Mouse (Mus musculus) C2C12 (cell line): ENCODE measurements around the gene Smap1. TPM values are rescaled to one million over a fixed set of nuclear protein-coding genes. Genes with fewer than 3 reads are reported as not detected.

ENCODE experiments used
- H3K27me3 ChIP-seq: one replicate; pipeline ENCODE4 v1.6.1; 2011; ENCODE audit not compliant: control insufficient read depth, insufficient read depth, insufficient read length
- H3K36me3 ChIP-seq: one replicate; pipeline ENCODE4 v1.6.1; 2011; ENCODE audit not compliant: control insufficient read depth, insufficient read depth
- H3K4me3 ChIP-seq: one replicate; pipeline ENCODE4 v1.5.1; 2011; ENCODE audit warnings: mild to moderate bottlenecking, control low read depth; ENCODE audit not compliant: poor library complexity, insufficient read depth, severe bottlenecking
- H3K79me2 ChIP-seq: one replicate; pipeline ENCODE4 v1.6.1; 2011; ENCODE audit not compliant: control insufficient read depth, insufficient read depth
- H3K79me3 ChIP-seq: one replicate; pipeline ENCODE4 v1.6.1; 2011; ENCODE audit warnings: low read depth, control low read depth
- H3ac ChIP-seq: one replicate; pipeline ENCODE3; 2011; ENCODE audit warnings: low read depth; ENCODE audit not compliant: control insufficient read depth, insufficient read length
- CEBPB ChIP-seq: IDR thresholded peaks from one replicate; pipeline ENCODE4 v1.6.1; 2011; ENCODE audit warnings: low read depth, mild to moderate bottlenecking, control low read depth, moderate library complexity
- CTCF ChIP-seq: IDR thresholded peaks from one replicate; pipeline ENCODE4 v1.5.1; 2011; ENCODE audit not compliant: control insufficient read depth, insufficient read depth, insufficient read length
- FOSL1 ChIP-seq: IDR thresholded peaks from one replicate; pipeline ENCODE4 v1.8.0; 2011; ENCODE audit warnings: mild to moderate bottlenecking, low read length; ENCODE audit not compliant: poor library complexity, insufficient read depth, severe bottlenecking
- MAX ChIP-seq: IDR thresholded peaks from one replicate; pipeline ENCODE4 v1.6.1; 2011; ENCODE audit warnings: mild to moderate bottlenecking, control low read depth
- MYOD1 ChIP-seq: IDR thresholded peaks from one replicate; pipeline ENCODE4 v1.6.1; 2011; ENCODE audit warnings: low read depth; ENCODE audit not compliant: control insufficient read depth, insufficient read length
- MYOG ChIP-seq: IDR thresholded peaks from one replicate; pipeline ENCODE4 v1.6.1; 2011; ENCODE audit not compliant: control insufficient read depth, insufficient read length; ENCODE audit errors: extremely low read depth
- USF1 ChIP-seq: IDR thresholded peaks from one replicate; pipeline ENCODE4 v1.6.1; 2011; ENCODE audit warnings: low read depth, mild to moderate bottlenecking, control low read depth, moderate library complexity
- polyA plus RNA-seq: library from polyadenylated mRNA; unstranded; fragments of >200 nt; fragmentation: generic; extraction: Trizol; gene quantifications from one replicate; pipeline ENCODE4 v1.2.1, GENCODE M21; 2012; ENCODE audit warnings: missing spikeins

Gene Smap1
- polyA plus RNA-seq, 1 experiment = 23.0 TPM

DNA sequence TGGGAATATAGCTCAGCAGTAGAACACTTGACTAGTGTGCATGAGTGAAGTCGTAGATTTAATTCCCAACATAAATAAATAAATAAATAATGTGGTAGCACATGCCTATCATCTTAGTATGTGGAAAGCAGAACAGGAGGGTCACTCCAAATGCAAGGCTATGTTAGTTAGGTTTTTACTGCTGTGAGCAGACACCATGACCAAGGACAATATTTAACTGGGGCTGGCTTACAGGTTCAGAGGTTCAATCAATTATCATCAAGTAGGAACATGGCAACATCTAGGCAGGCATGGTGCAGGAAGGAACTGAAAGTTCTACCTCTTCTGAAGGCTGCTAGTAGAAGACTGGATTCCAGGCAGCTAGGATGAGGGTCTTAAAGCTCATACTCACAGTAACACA, 22.0 kb upstream of the Smap1 start:
- H3K79me3 ChIP-seq = no peaks in the 10 kb centered on the region
- TF ChIP-seq CEBPB (no peak), USF1 (no peak), FOSL1 (no peak), MAX (no peak), MYOG (no peak), CTCF (no peak), MYOD1 (no peak)
- H3K27me3 ChIP-seq = no peaks in the 10 kb centered on the region
- H3ac ChIP-seq = no peak overlapping the region
- H3K36me3 ChIP-seq = no peaks in the 10 kb centered on the region
- H3K4me3 ChIP-seq = no peak overlapping the region
- H3K79me2 ChIP-seq = no peaks in the 10 kb centered on the region

DNA sequence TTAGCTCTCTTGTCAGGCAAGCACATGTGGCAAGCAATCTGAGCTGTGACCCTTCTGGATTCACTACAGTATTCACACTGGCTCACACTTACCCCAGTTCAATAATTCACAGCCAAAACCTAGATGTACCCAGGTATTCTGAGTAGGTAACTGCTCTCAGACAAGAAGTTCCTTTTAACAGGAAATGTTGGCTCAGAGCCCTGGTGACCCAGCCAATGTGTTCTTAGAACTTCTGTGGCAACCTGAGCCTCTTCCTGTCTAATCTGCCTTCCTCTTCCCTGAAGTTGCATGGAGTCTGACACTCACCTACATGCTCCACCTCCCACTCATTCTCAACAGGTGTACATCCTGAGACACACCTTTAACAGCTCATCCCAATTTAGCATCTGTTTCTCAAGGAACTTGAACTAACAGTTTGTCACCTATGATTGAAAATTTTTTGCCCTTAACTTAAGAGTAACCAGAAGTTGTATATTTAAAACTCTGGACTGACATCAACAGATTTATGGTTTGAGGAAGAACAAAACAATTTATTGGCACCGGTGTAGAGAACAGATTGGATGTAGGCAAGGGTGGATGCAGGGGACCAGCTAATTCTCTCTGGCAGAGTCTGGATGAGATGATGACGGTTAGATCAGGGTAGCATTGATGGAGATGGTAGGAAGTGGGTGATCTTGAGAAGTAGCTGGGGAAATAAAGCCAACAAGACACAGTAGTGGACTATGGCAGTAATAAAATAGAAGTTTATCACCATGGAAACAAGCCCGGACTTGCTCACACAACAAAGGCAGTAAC, 21.2 kb upstream of the Smap1 start:
- H3ac ChIP-seq = no peak overlapping the region
- no peaks in the 10 kb centered on the region for H3K79me3 ChIP-seq
- H3K79me2 ChIP-seq = no peaks in the 10 kb centered on the region
- no peaks in the 10 kb centered on the region for H3K27me3 ChIP-seq
- TF ChIP-seq MYOG = no peak
- no peak for TF ChIP-seq USF1
- TF ChIP-seq FOSL1 = no peak
- no peak for TF ChIP-seq MYOD1
- no peak for TF ChIP-seq CTCF
- no peak for TF ChIP-seq MAX
- TF ChIP-seq CEBPB = no peak
- H3K4me3 ChIP-seq = no peak overlapping the region
- no peaks in the 10 kb centered on the region for H3K36me3 ChIP-seq

DNA sequence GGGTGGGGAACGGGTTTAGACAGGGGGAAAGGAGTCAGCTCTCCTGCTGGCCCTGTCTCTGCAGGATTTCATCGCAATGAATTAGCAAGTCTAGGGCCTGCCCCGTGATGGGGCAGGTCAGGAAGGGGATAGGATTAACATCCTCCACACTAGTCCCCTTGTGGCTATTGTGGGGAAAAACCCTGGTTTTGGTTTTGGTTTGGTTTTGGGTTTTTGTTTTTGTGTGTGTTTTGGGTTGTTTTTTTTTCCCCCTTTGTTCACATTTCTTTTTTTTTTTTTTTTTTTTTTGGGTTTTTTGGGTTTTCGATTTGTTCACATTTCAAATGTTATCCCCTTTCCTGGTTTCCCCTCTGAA, 13.3 kb upstream of the Smap1 start:
- Histone ChIP-seq H3K4me3 (no peak overlapping the region), H3K79me2 (no peaks in the 10 kb centered on the region), H3K79me3 (no peaks in the 10 kb centered on the region), H3ac (no peak overlapping the region), H3K27me3 (no peaks in the 10 kb centered on the region), H3K36me3 (no peaks in the 10 kb centered on the region)
- TF ChIP-seq USF1 = no peak
- TF ChIP-seq CEBPB = no peak
- TF ChIP-seq MAX = no peak
- no peak for TF ChIP-seq MYOD1
- no peak for TF ChIP-seq CTCF
- no peak for TF ChIP-seq MYOG
- no peak for TF ChIP-seq FOSL1

DNA sequence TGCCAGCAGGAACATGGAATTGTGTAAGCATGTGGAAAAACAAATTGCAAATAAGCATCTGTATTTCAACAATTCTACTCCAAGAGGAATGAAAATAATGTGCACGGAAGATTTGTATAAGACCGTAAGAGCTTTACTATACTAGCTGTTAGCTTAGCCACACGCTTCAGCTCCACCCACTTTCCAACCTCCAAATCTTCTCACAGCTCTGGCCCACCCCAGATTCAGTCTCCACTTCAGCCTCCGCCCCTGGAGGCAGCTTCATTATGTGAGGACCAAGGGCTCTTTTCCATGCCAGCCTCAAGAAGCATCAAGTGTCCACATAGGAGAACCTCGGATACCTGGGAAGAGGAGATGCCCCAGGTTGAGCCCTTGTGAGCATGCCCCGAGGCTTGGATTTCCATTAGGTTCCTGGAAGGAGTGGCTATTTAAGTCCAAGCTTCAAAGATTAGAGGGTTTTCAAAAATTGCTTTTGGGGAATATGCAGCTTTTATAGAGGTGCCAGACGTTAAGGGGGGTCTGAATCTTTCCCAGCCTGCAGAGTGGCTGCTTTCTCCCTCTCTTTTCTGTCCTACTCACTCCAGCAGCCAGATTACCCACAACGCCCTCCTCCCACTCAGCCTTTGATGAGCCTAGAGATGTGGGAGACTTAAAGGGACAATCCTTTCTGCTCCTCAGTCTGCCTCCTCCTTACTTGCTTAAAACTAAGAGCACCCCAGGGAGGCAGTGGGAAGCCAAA, 12.7 kb upstream of the Smap1 start:
- no peaks in the 10 kb centered on the region for H3K36me3 ChIP-seq
- TF ChIP-seq MYOD1 = no peak
- TF ChIP-seq FOSL1 = no peak
- no peak for TF ChIP-seq MAX
- no peak for TF ChIP-seq MYOG
- TF ChIP-seq CEBPB = no peak
- no peak for TF ChIP-seq USF1
- TF ChIP-seq CTCF = no peak
- no peaks in the 10 kb centered on the region for H3K79me3 ChIP-seq
- no peaks in the 10 kb centered on the region for H3K27me3 ChIP-seq
- no peak overlapping the region for H3K4me3 ChIP-seq
- H3ac ChIP-seq = no peak overlapping the region
- no peaks in the 10 kb centered on the region for H3K79me2 ChIP-seq

DNA sequence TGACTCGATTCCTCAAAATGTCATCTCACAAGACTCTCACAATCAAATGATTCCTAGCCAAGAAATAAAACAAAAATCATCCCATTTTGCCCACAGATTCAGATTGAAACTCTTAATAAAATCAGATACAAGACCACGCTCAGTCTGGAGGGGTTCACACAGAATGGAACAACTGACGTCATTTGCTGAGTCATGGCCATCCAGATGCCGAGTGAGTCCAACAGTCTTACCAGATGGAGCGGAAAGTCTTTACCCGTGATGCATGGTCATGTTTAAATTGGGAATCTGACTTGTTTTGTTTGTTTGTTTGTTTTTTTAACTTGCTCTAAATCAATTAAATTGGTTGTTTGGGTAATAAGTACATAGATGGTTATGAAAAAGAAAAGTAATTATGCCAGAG, 7.3 kb upstream of the Smap1 start:
- Histone ChIP-seq H3K36me3 (no peaks in the 10 kb centered on the region), H3K79me2 (no peaks in the 10 kb centered on the region), H3K79me3 (no peaks in the 10 kb centered on the region), H3ac (no peak overlapping the region), H3K4me3 (no peak overlapping the region), H3K27me3 (no peaks in the 10 kb centered on the region)
- TF ChIP-seq USF1 = no peak
- TF ChIP-seq CEBPB = no peak
- TF ChIP-seq FOSL1 = no peak
- no peak for TF ChIP-seq MYOG
- TF ChIP-seq MYOD1 = no peak
- no peak for TF ChIP-seq CTCF
- no peak for TF ChIP-seq MAX

DNA sequence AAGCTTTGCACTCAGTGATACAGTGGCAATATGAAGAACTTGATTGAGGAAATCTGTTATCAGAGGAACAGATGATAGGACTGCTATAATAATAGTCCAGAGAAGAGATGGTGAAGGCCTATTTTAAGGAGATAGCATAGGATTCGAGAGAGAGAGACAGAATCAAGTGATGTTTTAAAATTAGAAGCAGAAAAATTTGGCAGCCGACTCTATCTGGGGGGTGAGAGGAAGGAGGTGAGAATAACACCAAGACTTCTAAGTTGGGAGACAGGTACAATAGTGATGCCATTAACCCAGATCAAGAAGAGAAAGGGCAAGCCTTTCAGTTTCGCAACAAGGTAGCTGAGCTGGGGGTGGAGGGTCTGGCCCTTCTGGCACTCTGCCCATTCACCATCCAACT, 6.3 kb upstream of the Smap1 start:
- no peaks in the 10 kb centered on the region for H3K36me3 ChIP-seq
- no peak overlapping the region for H3K4me3 ChIP-seq
- no peak for TF ChIP-seq MYOG
- TF ChIP-seq USF1 = no peak
- no peak for TF ChIP-seq FOSL1
- TF ChIP-seq MAX = no peak
- TF ChIP-seq CEBPB = no peak
- TF ChIP-seq MYOD1 = no peak
- no peak for TF ChIP-seq CTCF
- H3K27me3 ChIP-seq = no peaks in the 10 kb centered on the region
- no peaks in the 10 kb centered on the region for H3K79me2 ChIP-seq
- no peaks in the 10 kb centered on the region for H3K79me3 ChIP-seq
- no peak overlapping the region for H3ac ChIP-seq
